In the genomic region with DNA sequence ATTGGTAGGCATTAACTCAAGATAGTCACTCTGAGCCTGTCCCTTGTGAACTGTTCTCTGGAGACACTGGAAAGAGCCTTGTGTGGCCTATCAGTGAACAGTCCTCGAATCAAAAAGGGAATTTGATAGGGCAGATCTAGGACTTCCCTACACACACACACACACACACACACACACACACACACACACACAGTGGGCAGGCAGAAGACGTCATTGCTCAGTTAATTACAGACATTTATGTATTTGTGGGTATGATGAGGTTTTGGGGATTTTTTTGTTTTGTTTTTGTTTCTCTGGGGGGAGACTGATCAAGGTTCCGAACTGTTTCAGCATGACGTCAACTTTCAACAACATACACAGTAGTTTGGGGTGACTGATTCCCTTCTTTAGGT, we compare ENCODE assay signal across 8 mouse cellular contexts. TPM values are rescaled to one million over a fixed set of nuclear protein-coding genes. Genes with fewer than 3 reads are reported as not detected.
DNase-seq lines count a peak whose midpoint lies in the region; ATAC-seq and TF ChIP-seq lines count a peak whose summit lies in the region.

No protein-coding gene starts in this region.

- no peaks in the 10 kb centered on the region for H3K27me3 ChIP-seq in neural tube, embryonic 11.5 days (ENCODE audit: control insufficient read depth, insufficient read depth, low read length)
- no peaks in the 10 kb centered on the region for H3K27me3 ChIP-seq in forebrain, embryonic 13.5 days
- peaks cover 21% of the 10 kb centered on the region for H3K27me3 ChIP-seq in liver, embryonic 14.5 days (ENCODE audit: control insufficient read depth, insufficient read depth, low read length)
- no peaks in the 10 kb centered on the region for H3K27me3 ChIP-seq in stomach, embryonic 16.5 days (ENCODE audit: control insufficient read depth, insufficient read depth, low read length)

- H3K9me3 ChIP-seq in neural tube, embryonic 11.5 days (ENCODE audit: control insufficient read depth, low read length), result no peaks in the 10 kb centered on the region
- no peaks in the 10 kb centered on the region for H3K9me3 ChIP-seq in forebrain, embryonic 13.5 days (replicated peaks)
- H3K9me3 ChIP-seq in liver, embryonic 14.5 days (ENCODE audit: control insufficient read depth, low read length), result no peaks in the 10 kb centered on the region
- no peaks in the 10 kb centered on the region for H3K9me3 ChIP-seq in stomach, embryonic 16.5 days (replicated peaks; ENCODE audit: control insufficient read depth, low read length)

- DNase-seq in neural tube, embryonic 11.5 days (ENCODE audit: low spot score), result no peak
- no peak for DNase-seq in neural tube, embryonic 10.5 days (ENCODE audit: extremely low spot score, low spot score)
- DNase-seq in liver, embryonic 14.5 days (ENCODE audit: low read depth in 3 of 3, low spot score in 3 of 3), result no peak
- DNase-seq in cerebellum, adult 9-11 months, result no peak
- DNase-seq in ovary, postnatal 14 days (ENCODE audit: low spot score), result no peak
- no peak for DNase-seq in right cerebral cortex, postnatal 25 days

- H3K4me3 ChIP-seq in neural tube, embryonic 11.5 days (ENCODE audit: low read depth, low read length), result no peak overlapping the region; the same call in 1 of the 2 replicates
- H3K4me3 ChIP-seq in forebrain, embryonic 13.5 days, result peak overlapping the region; percentile 89
- H3K4me3 ChIP-seq in liver, embryonic 14.5 days (ENCODE audit: insufficient read depth in 1 of 2, low read depth in 2 of 2, low read length in 2 of 2), result no peak overlapping the region; a peak in 1 of 4 replicates
- peak overlapping the region; percentile 75; the same call in 1 of the 2 replicates for H3K4me3 ChIP-seq in stomach, embryonic 16.5 days (replicated peaks; ENCODE audit: low read length)

- WGBS in neural tube, embryonic 11.5 days, result 82% methylated on average over 4 of the region's 4 CpGs
- 90% methylated on average over 4 of the region's 4 CpGs for WGBS in forebrain, embryonic 13.5 days
- 57% methylated on average over 4 of the region's 4 CpGs for WGBS in liver, embryonic 14.5 days (ENCODE audit: insufficient replicate concordance)
- 78% methylated on average over 4 of the region's 4 CpGs for WGBS in stomach, embryonic 16.5 days

- no peak for TF ChIP-seq CTCF in liver, embryonic 14.5 days (IDR thresholded peaks at IDR 0.05; ENCODE audit: low read depth)

- TF ChIP-seq EP300 in liver, embryonic 14.5 days (IDR thresholded peaks at IDR 0.05; ENCODE audit: low read depth), result no peak

- H3K36me3 ChIP-seq in neural tube, embryonic 11.5 days (ENCODE audit: control insufficient read depth, insufficient read depth, low read length), result no peaks in the 10 kb centered on the region
- H3K36me3 ChIP-seq in forebrain, embryonic 13.5 days (ENCODE audit: poor library complexity, severe bottlenecking), result no peaks in the 10 kb centered on the region
- H3K36me3 ChIP-seq in liver, embryonic 14.5 days (replicated peaks; ENCODE audit: control insufficient read depth, insufficient read depth, low read depth), result no peaks in the 10 kb centered on the region
- no peaks in the 10 kb centered on the region for H3K36me3 ChIP-seq in stomach, embryonic 16.5 days (ENCODE audit: control insufficient read depth, insufficient read depth, low read length)

- no peak overlapping the region for H3K9ac ChIP-seq in neural tube, embryonic 11.5 days (ENCODE audit: low read length)
- peak overlapping the region; percentile 95 for H3K9ac ChIP-seq in forebrain, embryonic 13.5 days
- H3K9ac ChIP-seq in liver, embryonic 14.5 days (replicated peaks), result no peak overlapping the region
- H3K9ac ChIP-seq in stomach, embryonic 16.5 days (ENCODE audit: low read length), result peak overlapping the region; percentile 86

- peaks cover 9% of the 10 kb centered on the region for H3K4me1 ChIP-seq in neural tube, embryonic 11.5 days (ENCODE audit: control insufficient read depth, insufficient read depth, low read length)
- peaks cover 26% of the 10 kb centered on the region for H3K4me1 ChIP-seq in forebrain, embryonic 13.5 days
- peaks cover 4 to 10% of the 10 kb centered on the region in 2 experiments for H3K4me1 ChIP-seq in liver, embryonic 14.5 days (replicated peaks; ENCODE audit: control insufficient read depth in 2 of 2, insufficient read depth in 2 of 2, low read length in 1 of 2)
- H3K4me1 ChIP-seq in stomach, embryonic 16.5 days (ENCODE audit: control insufficient read depth, insufficient read depth, low read length), result peaks cover 22% of the 10 kb centered on the region

- H3K4me2 ChIP-seq in neural tube, embryonic 11.5 days (ENCODE audit: low read depth), result peak overlapping the region; percentile 98
- peak overlapping the region; percentile 94 for H3K4me2 ChIP-seq in forebrain, embryonic 13.5 days
- H3K4me2 ChIP-seq in liver, embryonic 14.5 days (ENCODE audit: low read depth), result peak overlapping the region; percentile 99
- peak overlapping the region; percentile 100 for H3K4me2 ChIP-seq in stomach, embryonic 16.5 days (ENCODE audit: low read depth, low read length)

- ATAC-seq in neural tube, embryonic 11.5 days (ENCODE audit: insufficient read depth, low FRiP score, low TSS enrichment), result no peak
- no peak for ATAC-seq in forebrain, embryonic 13.5 days
- no peak for ATAC-seq in liver, embryonic 14.5 days (ENCODE audit: insufficient read depth)
- no peak for ATAC-seq in stomach, embryonic 16.5 days (ENCODE audit: insufficient read depth, low FRiP score)

- H3K27ac ChIP-seq in neural tube, embryonic 11.5 days (ENCODE audit: low read depth, low read length), result peak overlapping the region; percentile 89; the same call in 1 of the 2 replicates
- H3K27ac ChIP-seq in forebrain, embryonic 13.5 days, result peak overlapping the region; percentile 93
- H3K27ac ChIP-seq in liver, embryonic 14.5 days, result no peak overlapping the region
- no peak overlapping the region; the same call in 1 of the 2 replicates for H3K27ac ChIP-seq in stomach, embryonic 16.5 days (ENCODE audit: low read length)

RNA-seq across cellular contexts. Expression of gene Rnf157, which starts 0.8 kb away (rescaled TPM):
- polyA plus RNA-seq in neural tube, embryonic 11.5 days (2014; fragmentation: Nextera tagmentation; extraction: Ambion mirVana), result 31.1 and 34.6 TPM in 2 replicates
- 18.1 and 20.6 TPM in 2 replicates for polyA plus RNA-seq in forebrain, embryonic 13.5 days (2015; fragmentation: Nextera tagmentation; extraction: Ambion mirVana)
- 0.57 and 0.75 TPM in 2 replicates for polyA plus RNA-seq in liver, embryonic 14.5 days (2012; rRNA removed)
- polyA plus RNA-seq in liver, embryonic 14.5 days (2014; fragmentation: Nextera tagmentation; extraction: Ambion mirVana), result 0.66 and 1.2 TPM in 2 replicates
- polyA plus RNA-seq in stomach, embryonic 16.5 days (2015; fragmentation: Nextera tagmentation; extraction: Ambion mirVana), result 5.2 TPM in 2 replicates

RNA-seq across cellular contexts. Expression of gene Ubald2, which starts 20.3 kb away (rescaled TPM):
- polyA plus RNA-seq in neural tube, embryonic 11.5 days (2014; fragmentation: Nextera tagmentation; extraction: Ambion mirVana), result 90.3 and 92.4 TPM in 2 replicates
- 45.5 and 58.2 TPM in 2 replicates for polyA plus RNA-seq in forebrain, embryonic 13.5 days (2015; fragmentation: Nextera tagmentation; extraction: Ambion mirVana)
- polyA plus RNA-seq in liver, embryonic 14.5 days (2012; rRNA removed), result 58.9 and 70.9 TPM in 2 replicates
- polyA plus RNA-seq in liver, embryonic 14.5 days (2014; fragmentation: Nextera tagmentation; extraction: Ambion mirVana), result 50.3 and 55.4 TPM in 2 replicates
- 30.2 and 34.8 TPM in 2 replicates for polyA plus RNA-seq in stomach, embryonic 16.5 days (2015; fragmentation: Nextera tagmentation; extraction: Ambion mirVana)

RNA-seq across cellular contexts. Expression of gene Qrich2, which starts 52.4 kb away (rescaled TPM):
- polyA plus RNA-seq in neural tube, embryonic 11.5 days (2014; fragmentation: Nextera tagmentation; extraction: Ambion mirVana), result 0.40 TPM in 1 of 2 replicates, not detected in the other
- 0.09 TPM in 1 of 2 replicates, not detected in the other for polyA plus RNA-seq in forebrain, embryonic 13.5 days (2015; fragmentation: Nextera tagmentation; extraction: Ambion mirVana)
- 0.01 and 0.02 TPM in 2 replicates for polyA plus RNA-seq in liver, embryonic 14.5 days (2012; rRNA removed)
- 0.08 TPM in 1 of 2 replicates, not detected in the other for polyA plus RNA-seq in liver, embryonic 14.5 days (2014; fragmentation: Nextera tagmentation; extraction: Ambion mirVana)
- polyA plus RNA-seq in stomach, embryonic 16.5 days (2015; fragmentation: Nextera tagmentation; extraction: Ambion mirVana), result 0.20 and 0.53 TPM in 2 replicates

Comparison
In these comparisons a context has a peak if more than half of its experiments do, and no peak if none do; other contexts are left out.
1. H3K27ac ChIP-seq: peak in neural tube, embryonic 11.5 days (single experiment) and forebrain, embryonic 13.5 days (single experiment); none in liver, embryonic 14.5 days (single experiment) and stomach, embryonic 16.5 days (single experiment).
2. H3K4me3 ChIP-seq: peak in forebrain, embryonic 13.5 days (single experiment) and stomach, embryonic 16.5 days (single experiment); none in neural tube, embryonic 11.5 days (single experiment) and liver, embryonic 14.5 days (0 of 2).
3. H3K9ac ChIP-seq: peak in forebrain, embryonic 13.5 days (single experiment) and stomach, embryonic 16.5 days (single experiment); none in neural tube, embryonic 11.5 days (single experiment) and liver, embryonic 14.5 days (single experiment).
4. Peak in every context shown above with its lines, with median percentiles within 50 percentile points of each other: H3K4me2 ChIP-seq.